Mouse (Mus musculus) embryonic facial prominence, embryonic 12.5 days (tissue): ENCODE measurements around the gene Dcaf11. TPM values are rescaled to one million over a fixed set of nuclear protein-coding genes. Genes with fewer than 3 reads are reported as not detected.

ENCODE experiments used
- ATAC-seq: fragments of 200-750 bp; cut with Nextera tagmentation; 2 replicates; pipeline ENCODE4 v1.8.0; 2017; ENCODE audit not compliant: insufficient number of reproducible peaks, insufficient read depth, low FRiP score, low TSS enrichment
- H3K27ac ChIP-seq: fragments of 300-500 bp; sonication (generic); 2 replicates; pipeline ENCODE4 v1.5.1; 2016; ENCODE audit warnings: mild to moderate bottlenecking
- H3K27me3 ChIP-seq: fragments of 300-500 bp; sonication (generic); 2 replicates; pipeline ENCODE4 v1.6.1; 2016; ENCODE audit warnings: mild to moderate bottlenecking, moderate library complexity
- H3K36me3 ChIP-seq: fragments of 300-500 bp; sonication (generic); 2 replicates; pipeline ENCODE4 v1.6.1; 2016; ENCODE audit warnings: mild to moderate bottlenecking
- H3K4me1 ChIP-seq: fragments of 300-500 bp; sonication (generic); 2 replicates; pipeline ENCODE4 v1.6.1; 2016
- H3K4me2 ChIP-seq: fragments of 300-500 bp; sonication (generic); replicated peaks from 2 replicates; pipeline ENCODE4 v1.6.1; 2016; ENCODE audit warnings: mild to moderate bottlenecking, moderate library complexity
- H3K4me3 ChIP-seq: fragments of 300-500 bp; sonication (generic); 2 replicates; pipeline ENCODE4 v1.5.1; 2016; ENCODE audit warnings: mild to moderate bottlenecking
- H3K9ac ChIP-seq: fragments of 300-500 bp; sonication (generic); 2 replicates; pipeline ENCODE4 v1.6.1; 2016; ENCODE audit warnings: mild to moderate bottlenecking, moderate library complexity
- H3K9me3 ChIP-seq: fragments of 300-500 bp; sonication (generic); 2 replicates; pipeline ENCODE4 v1.6.1; 2016; ENCODE audit warnings: mild to moderate bottlenecking, moderate library complexity
- WGBS: fragments of 180-500 bp; shearing (Covaris S2); methylation state at CpG from one replicate; pipeline ENCODE4 v1.1.7; 2016; 5-methylcytosine and 5-hydroxymethylcytosine counted together
- polyA plus RNA-seq: library from polyadenylated mRNA; unstranded; fragments of >200 nt; fragmentation: Nextera tagmentation; extraction: Ambion mirVana; gene quantifications from 2 replicates; pipeline ENCODE4 v1.2.1, GENCODE M21; 2016

Dcaf11 gene
- polyA plus RNA-seq, 1 experiment from 2014 or later: 71.3 TPM

DNA sequence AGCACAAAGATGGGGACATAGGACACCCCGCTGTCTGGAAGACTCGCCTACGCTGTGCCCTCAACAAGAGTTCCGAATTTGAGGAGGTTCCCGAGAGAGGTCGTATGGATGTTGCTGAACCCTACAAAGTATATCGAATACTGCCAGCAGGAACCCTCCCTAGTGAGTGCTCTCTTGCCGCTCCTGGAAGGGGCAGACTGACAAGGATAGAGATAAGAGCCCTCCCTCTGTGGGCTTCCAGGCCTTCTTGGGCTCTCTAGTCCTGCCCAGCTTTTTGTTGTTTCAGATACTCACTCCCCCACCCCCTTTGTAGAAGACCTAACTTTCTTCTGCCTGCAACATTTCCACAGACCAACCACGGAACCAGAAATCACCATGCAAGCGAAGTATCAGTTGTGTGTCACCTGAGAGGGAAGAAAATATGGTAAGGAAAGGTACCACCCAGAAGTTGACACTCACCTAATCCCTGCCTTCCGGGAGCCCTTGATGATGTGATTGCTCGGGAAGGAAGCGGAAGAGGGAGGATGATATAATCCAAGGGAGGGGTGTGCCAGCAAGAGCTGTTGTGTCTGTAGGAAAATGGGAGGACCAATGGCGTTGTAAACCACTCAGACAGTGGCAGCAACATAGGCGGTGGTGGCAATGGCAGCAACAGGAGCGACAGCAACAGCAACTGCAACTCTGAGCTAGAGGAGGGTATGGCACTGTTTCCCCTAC, 46.1 kb downstream of the Dcaf11 start:
- 90% methylated on average over 16 of the region's 16 CpGs for WGBS
- H3K27me3 ChIP-seq: no peaks in the 10 kb centered on the region
- no peak overlapping the region for H3K9ac ChIP-seq
- no peak overlapping the region for H3K4me3 ChIP-seq
- H3K4me2 ChIP-seq: no peak overlapping the region
- peaks cover 63% of the 10 kb centered on the region for H3K36me3 ChIP-seq
- ATAC-seq: no peak
- no peak overlapping the region for H3K27ac ChIP-seq
- H3K9me3 ChIP-seq: no peaks in the 10 kb centered on the region
- peaks cover 11% of the 10 kb centered on the region; the same call in 1 of the 2 replicates for H3K4me1 ChIP-seq

DNA sequence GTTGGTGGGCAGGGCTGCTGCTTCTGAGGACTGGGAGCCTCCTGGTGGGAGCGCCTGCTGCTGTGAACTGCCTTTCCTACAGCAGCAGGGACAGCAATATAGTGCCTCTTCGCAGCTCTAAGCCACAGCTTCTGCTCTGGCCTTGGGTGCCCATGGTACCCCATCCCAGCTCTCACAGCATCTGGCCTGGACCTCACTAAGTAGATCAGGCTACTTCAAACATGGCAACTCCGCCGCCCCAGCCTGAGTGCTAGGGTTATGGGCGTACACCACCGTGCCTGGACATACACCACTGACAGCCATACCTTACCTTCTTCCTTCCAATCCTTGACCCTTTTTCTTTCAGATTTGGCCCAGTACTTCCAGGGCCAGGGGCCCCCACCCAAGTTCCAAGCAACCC, 48.5 kb downstream of the Dcaf11 start:
- Histone ChIP-seq H3K27me3 (no peaks in the 10 kb centered on the region), H3K4me2 (no peak overlapping the region), H3K4me1 (peaks cover 10% of the 10 kb centered on the region; the same call in 1 of the 2 replicates), H3K9ac (no peak overlapping the region), H3K27ac (no peak overlapping the region), H3K4me3 (no peak overlapping the region), H3K9me3 (no peaks in the 10 kb centered on the region), H3K36me3 (peaks cover 39% of the 10 kb centered on the region)
- WGBS: 97% methylated on average over 6 of the region's 6 CpGs
- no peak for ATAC-seq

DNA sequence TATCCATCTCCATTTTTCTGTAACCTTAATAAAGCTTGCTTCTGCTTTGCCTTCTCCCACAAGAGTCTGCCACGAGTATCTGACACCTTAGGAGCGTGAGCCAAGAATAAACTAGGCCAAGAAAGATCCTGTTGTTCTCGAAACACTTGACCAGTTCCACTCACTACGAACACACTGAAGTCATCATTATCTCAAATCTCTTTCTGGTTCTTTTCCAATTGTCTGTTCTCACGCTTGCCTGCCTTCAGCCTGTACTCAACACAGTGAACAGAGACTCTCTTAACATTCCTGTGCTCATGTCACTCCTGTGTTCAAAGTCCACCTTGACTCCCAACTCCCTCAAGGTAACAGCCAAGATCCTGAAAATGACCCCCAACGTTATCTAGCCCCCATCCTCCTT, 53.5 kb downstream of the Dcaf11 start:
- Histone ChIP-seq H3K9me3 (no peaks in the 10 kb centered on the region), H3K36me3 (peaks cover 13% of the 10 kb centered on the region), H3K4me1 (no peaks in the 10 kb centered on the region), H3K9ac (no peak overlapping the region), H3K4me3 (no peak overlapping the region), H3K4me2 (no peak overlapping the region), H3K27ac (no peak overlapping the region), H3K27me3 (no peaks in the 10 kb centered on the region)
- 71% methylated on average over 6 of the region's 6 CpGs for WGBS
- no peak for ATAC-seq

DNA sequence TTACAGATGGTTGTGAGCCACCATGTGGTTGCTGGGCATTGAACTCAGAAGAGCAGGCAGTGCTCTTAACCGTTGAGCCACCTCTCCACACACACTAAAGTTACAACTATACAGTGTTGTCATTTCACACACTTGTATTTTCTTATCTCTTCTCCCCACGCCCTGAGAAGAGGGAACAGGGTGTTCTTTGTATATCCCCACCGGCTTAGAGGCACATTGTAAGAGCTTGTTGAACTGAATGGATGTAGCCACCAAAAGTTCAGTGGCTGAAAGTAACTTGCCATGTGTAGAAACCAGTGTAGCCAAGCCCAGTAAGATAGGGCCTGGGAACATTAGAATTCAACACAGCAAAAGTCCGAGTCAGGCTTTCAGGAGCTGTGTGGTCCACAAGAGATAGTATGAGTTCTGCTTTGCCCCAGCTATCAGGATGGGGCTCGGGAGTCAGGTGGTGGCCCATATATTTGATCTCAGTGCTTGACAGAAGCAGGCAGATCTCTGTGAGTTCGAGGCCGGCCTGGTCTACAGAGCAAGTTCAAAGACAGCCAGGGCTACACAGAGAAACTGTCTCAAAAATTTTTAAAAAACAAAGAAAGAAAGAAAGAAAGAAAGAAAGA, 54.9 kb downstream of the Dcaf11 start:
- H3K9me3 ChIP-seq: no peaks in the 10 kb centered on the region
- no peak overlapping the region for H3K27ac ChIP-seq
- H3K27me3 ChIP-seq: no peaks in the 10 kb centered on the region
- H3K4me2 ChIP-seq: no peak overlapping the region
- H3K4me1 ChIP-seq: no peaks in the 10 kb centered on the region
- ATAC-seq: no peak
- 79% methylated on average over 7 of the region's 7 CpGs for WGBS
- no peak overlapping the region for H3K4me3 ChIP-seq
- no peaks in the 10 kb centered on the region for H3K36me3 ChIP-seq
- H3K9ac ChIP-seq: no peak overlapping the region

DNA sequence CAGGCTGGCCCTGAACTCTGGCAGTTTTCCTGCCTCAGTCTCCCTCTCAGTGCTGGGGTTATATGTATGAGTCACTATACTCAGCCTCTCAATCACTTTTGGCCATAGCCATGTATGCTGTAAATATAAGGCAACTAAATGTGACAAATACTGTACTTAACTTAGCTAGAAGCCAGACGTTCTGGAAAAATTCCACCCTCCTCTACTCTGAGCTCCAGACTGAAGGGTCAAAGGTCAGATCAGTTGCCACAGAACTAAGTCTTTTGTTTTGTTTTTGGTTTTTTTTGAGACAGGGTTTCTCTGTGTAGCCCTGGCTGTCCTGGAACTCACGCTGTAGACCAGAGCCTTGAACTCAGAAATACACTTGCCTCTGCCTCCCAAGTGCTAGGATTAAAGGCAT, 56.1 kb downstream of the Dcaf11 start:
- Histone ChIP-seq H3K27ac (no peak overlapping the region), H3K4me3 (no peak overlapping the region), H3K9me3 (no peaks in the 10 kb centered on the region), H3K9ac (no peak overlapping the region), H3K4me1 (no peaks in the 10 kb centered on the region), H3K27me3 (no peaks in the 10 kb centered on the region), H3K4me2 (no peak overlapping the region), H3K36me3 (no peaks in the 10 kb centered on the region)
- 24% methylated on average over 2 of the region's 2 CpGs for WGBS
- no peak for ATAC-seq

DNA sequence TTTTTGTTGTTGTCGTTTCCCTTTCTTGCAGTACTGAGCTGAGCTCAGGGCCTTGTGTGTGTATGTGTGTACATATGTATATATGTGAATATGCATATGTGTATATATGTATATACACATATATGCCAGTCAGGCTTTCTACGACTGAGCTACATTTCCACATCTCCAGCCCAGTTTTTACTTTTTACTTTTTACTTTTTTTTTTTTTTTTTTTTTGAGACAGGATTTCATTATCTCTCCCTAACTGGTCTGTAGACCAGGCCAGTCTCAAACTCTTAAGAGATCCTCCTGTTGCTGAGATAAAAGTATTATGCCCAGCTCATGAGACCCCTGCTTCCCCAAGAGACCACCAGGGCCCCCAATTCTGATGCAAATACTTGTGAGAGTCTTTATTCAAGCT, 57.0 kb downstream of the Dcaf11 start:
- 90% methylated on average over 2 of the region's 2 CpGs for whole genome bisulfite sequencing
- H3K9ac ChIP-seq: no peak overlapping the region
- no peak overlapping the region for H3K4me3 ChIP-seq
- H3K27me3 ChIP-seq: no peaks in the 10 kb centered on the region
- H3K4me2 ChIP-seq: no peak overlapping the region
- no peak overlapping the region for H3K27ac ChIP-seq
- ATAC-seq: no peak
- no peaks in the 10 kb centered on the region for H3K9me3 ChIP-seq
- H3K36me3 ChIP-seq: no peaks in the 10 kb centered on the region
- H3K4me1 ChIP-seq: no peaks in the 10 kb centered on the region

DNA sequence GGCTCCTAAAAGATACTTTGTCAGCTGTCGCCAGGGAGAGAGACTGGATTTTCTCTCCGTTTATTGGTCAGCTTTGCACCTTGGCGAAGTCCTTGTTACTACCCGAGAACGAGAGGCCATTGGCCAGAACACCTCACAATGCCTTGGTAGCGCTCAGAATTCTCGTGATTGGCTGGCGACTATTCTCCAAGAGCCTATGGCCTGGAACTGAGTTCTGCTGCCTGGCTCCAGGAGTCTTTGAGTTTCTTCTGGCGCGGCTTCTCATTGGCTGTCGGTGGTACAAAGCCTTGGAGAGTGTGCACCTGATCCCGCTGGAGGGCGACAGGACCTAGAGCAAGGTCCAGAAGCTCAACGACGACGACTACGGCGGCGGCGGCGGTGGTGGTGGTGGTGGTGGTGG, 58.0 kb downstream of the Dcaf11 start, which contains the start of gene Rec8:
Gene Rec8 (plus strand): TSS at position 216 of the 400 bp plus-strand sequence.
- Histone ChIP-seq H3K27ac (no peak within 1 kb of the TSS), H3K4me1 (no peaks in the 10 kb centered on the region), H3K36me3 (no peaks in the 10 kb centered on the region), H3K9ac (no peak within 1 kb of the TSS), H3K4me2 (peak within 1 kb of the TSS; percentile 35), H3K9me3 (no peaks in the 10 kb centered on the region), H3K27me3 (no peaks in the 10 kb centered on the region), H3K4me3 (peak within 1 kb of the TSS; percentile 18)
- peak; percentile 43; the same call in 1 of the 2 replicates for ATAC-seq
- WGBS: 18% methylated on average over 21 of the region's 21 CpGs

DNA sequence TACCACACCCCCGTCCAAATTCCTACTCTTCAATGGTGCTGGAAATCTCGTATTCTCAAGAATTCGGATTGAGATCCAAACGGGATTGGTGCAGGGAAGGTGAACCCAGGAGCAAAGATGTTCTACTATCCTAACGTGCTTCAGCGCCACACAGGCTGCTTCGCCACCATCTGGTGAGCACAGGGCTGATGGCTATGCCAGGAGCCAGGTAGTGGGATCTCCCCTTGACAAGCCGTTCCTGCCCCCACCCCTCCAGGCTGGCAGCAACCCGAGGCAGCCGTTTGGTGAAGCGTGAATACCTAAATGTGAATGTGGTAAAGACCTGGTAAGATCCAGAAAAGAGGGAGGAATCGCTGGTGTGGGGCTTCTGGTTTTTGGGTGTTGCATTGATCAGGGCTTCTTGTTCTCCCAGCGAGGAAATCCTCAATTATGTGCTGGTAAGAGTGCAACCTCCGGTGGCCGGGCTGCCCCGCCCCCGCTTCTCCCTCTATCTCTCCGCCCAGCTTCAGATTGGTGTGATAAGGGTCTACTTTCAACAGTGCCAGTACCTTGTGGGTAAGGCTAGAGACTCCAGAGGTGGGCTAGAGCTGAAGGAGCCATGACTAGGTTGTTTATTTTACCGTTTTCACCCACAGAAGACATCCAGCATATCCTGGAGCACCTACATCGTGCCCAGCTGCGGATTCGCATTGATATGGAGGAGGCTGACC, 58.8 kb downstream of the Dcaf11 start:
- Histone ChIP-seq H3K27me3 (no peaks in the 10 kb centered on the region), H3K9ac (no peak overlapping the region), H3K4me1 (no peaks in the 10 kb centered on the region), H3K4me3 (peak overlapping the region; percentile 18), H3K9me3 (no peaks in the 10 kb centered on the region), H3K36me3 (no peaks in the 10 kb centered on the region), H3K27ac (no peak overlapping the region), H3K4me2 (peak overlapping the region; percentile 35)
- WGBS: 41% methylated on average over 22 of the region's 22 CpGs
- ATAC-seq: no peak

Other genes starting within 250 kb of the Dcaf11 start
- gene Dhrs4, start 81.2 kb upstream of the Dcaf11 start, polyA plus RNA-seq: 88.7 and 92.1 TPM in 2 replicates
- gene Carmil3, start 69.4 kb upstream of the Dcaf11 start, polyA plus RNA-seq: 6.2 TPM in 2 replicates
- 0.55 and 0.90 TPM in 2 replicates for gene Cpne6, start 49.6 kb upstream of the Dcaf11 start, polyA plus RNA-seq
- gene Nrl, start 35.0 kb upstream of the Dcaf11 start, polyA plus RNA-seq: 0.11 TPM in 1 of 2 replicates, not detected in the other
- gene Pck2, start 19.7 kb upstream of the Dcaf11 start, polyA plus RNA-seq: 35.2 and 36.1 TPM in 2 replicates
- gene A730061H03Rik, start 400 bp downstream of the Dcaf11 start, polyA plus RNA-seq: not detected in 2 replicates
- 8.7 and 9.1 TPM in 2 replicates for gene Fitm1, start 15.6 kb downstream of the Dcaf11 start, polyA plus RNA-seq
- 131 and 143 TPM in 2 replicates for gene Psme1, start 18.1 kb downstream of the Dcaf11 start, polyA plus RNA-seq
- 4.6 and 4.9 TPM in 2 replicates for gene Emc9, start 25.3 kb downstream of the Dcaf11 start, polyA plus RNA-seq
- 247 and 255 TPM in 2 replicates for gene Psme2, start 31.1 kb downstream of the Dcaf11 start, polyA plus RNA-seq
- gene Rnf31, start 31.7 kb downstream of the Dcaf11 start, polyA plus RNA-seq: 20.6 and 25.4 TPM in 2 replicates
- 9.5 and 10.6 TPM in 2 replicates for gene Irf9, start 43.6 kb downstream of the Dcaf11 start, polyA plus RNA-seq
- gene Rec8, start 58.0 kb downstream of the Dcaf11 start, polyA plus RNA-seq: 7.8 and 8.2 TPM in 2 replicates
- gene Ipo4, start 76.0 kb downstream of the Dcaf11 start, polyA plus RNA-seq: 99.8 and 117 TPM in 2 replicates
- 0.87 and 3.0 TPM in 2 replicates for gene Gm49378, start 77.9 kb downstream of the Dcaf11 start, polyA plus RNA-seq
- gene Tm9sf1, start 83.8 kb downstream of the Dcaf11 start, polyA plus RNA-seq: 102 TPM in 2 replicates
- 0.55 and 0.97 TPM in 2 replicates for gene Tssk4, start 90.2 kb downstream of the Dcaf11 start, polyA plus RNA-seq
- 64.9 and 66.4 TPM in 2 replicates for gene Mdp1, start 100.5 kb downstream of the Dcaf11 start, polyA plus RNA-seq
- 74.7 and 78.3 TPM in 2 replicates for gene Gmpr2, start 111.9 kb downstream of the Dcaf11 start, polyA plus RNA-seq
- gene Nedd8, start 112.1 kb downstream of the Dcaf11 start, polyA plus RNA-seq: 585 and 596 TPM in 2 replicates
- 54.1 and 54.2 TPM in 2 replicates for gene Tinf2, start 121.8 kb downstream of the Dcaf11 start, polyA plus RNA-seq
- 1.6 and 1.7 TPM in 2 replicates for gene Tgm1, start 153.9 kb downstream of the Dcaf11 start, polyA plus RNA-seq
- 27.8 and 30.3 TPM in 2 replicates for gene Rabggta, start 162.3 kb downstream of the Dcaf11 start, polyA plus RNA-seq
- 81.5 and 86.7 TPM in 2 replicates for gene Dhrs1, start 185.7 kb downstream of the Dcaf11 start, polyA plus RNA-seq
- gene Nop9, start 185.7 kb downstream of the Dcaf11 start, polyA plus RNA-seq: 51.0 and 57.3 TPM in 2 replicates
- gene Cideb, start 198.5 kb downstream of the Dcaf11 start, polyA plus RNA-seq: 0.19 and 0.50 TPM in 2 replicates
- gene Ltb4r2, start 201.4 kb downstream of the Dcaf11 start, polyA plus RNA-seq: 0.55 and 0.60 TPM in 2 replicates
- 0.48 and 0.60 TPM in 2 replicates for gene Ltb4r1, start 206.0 kb downstream of the Dcaf11 start, polyA plus RNA-seq
- 21.3 and 24.2 TPM in 2 replicates for gene Adcy4, start 224.1 kb downstream of the Dcaf11 start, polyA plus RNA-seq
- 45.5 and 50.3 TPM in 2 replicates for gene Ripk3, start 228.9 kb downstream of the Dcaf11 start, polyA plus RNA-seq